Mouse (Mus musculus) cerebellum, postnatal 4 days (tissue): Measurements from ENCODE around the gene Gm47996.
"Not testable (repeated sequence)": the region's sequence is repeated elsewhere in the genome, so short reads cannot be mapped to it uniquely, and the experiment has no call there.

ENCODE experiments used
- DNase-seq, 2 experiments: peaks; one replicate each; pipeline ENCODE4 v3.0.0; 2022; ENCODE audit warnings: low spot score in 2 of 2, mixed read lengths in 1 of 2

Gm47996 gene

GRCm38 (mm10) chr1:151209824-151210355, at the start of gene Gm47996:
Gm47996 (plus strand) TSS chr1:151210131.
- not testable (repeated sequence) for DNase-seq

- DNase-seq, result no peak
Observed at GRCm38 (mm10) chr1:151166031-151166430, 43.9 kb upstream of the Gm47996 start.

GRCm38 (mm10) chr1:151167297-151168047, 42.5 kb upstream of the Gm47996 start:
- DNase-seq, result peak in 1 of 2 experiments; percentile 5

GRCm38 (mm10) chr1:151168637-151169036, 41.3 kb upstream of the Gm47996 start:
- no peak for DNase-seq

GRCm38 (mm10) chr1:151171572-151172461, 38.1 kb upstream of the Gm47996 start:
- DNase-seq, result no peak

GRCm38 (mm10) chr1:151177030-151177936, 32.6 kb upstream of the Gm47996 start:
- no peak for DNase-seq

- DNase-seq, result no peak
Observed at GRCm38 (mm10) chr1:151177937-151178271, 32.0 kb upstream of the Gm47996 start.

- DNase-seq, result no peak
Observed at GRCm38 (mm10) chr1:151178505-151179083, 31.3 kb upstream of the Gm47996 start.

GRCm38 (mm10) chr1:151180167-151180566, 29.8 kb upstream of the Gm47996 start:
- DNase-seq, result no peak

GRCm38 (mm10) chr1:151182266-151182665, 27.7 kb upstream of the Gm47996 start, which contains the start of gene Gm47985:
Gm47985 (plus strand) TSS chr1:151182537.
- DNase-seq, result not testable (repeated sequence)

- not testable (repeated sequence) for DNase-seq
Observed at GRCm38 (mm10) chr1:151186186-151186585, 23.7 kb upstream of the Gm47996 start.

- DNase-seq, result not testable (repeated sequence)
Observed at GRCm38 (mm10) chr1:151186879-151187424, 23.0 kb upstream of the Gm47996 start.

- DNase-seq, result no peak
Observed at GRCm38 (mm10) chr1:151188469-151188868, 21.5 kb upstream of the Gm47996 start.

GRCm38 (mm10) chr1:151192075-151192474, 17.9 kb upstream of the Gm47996 start, which contains the start of gene Gm8947:
Gm8947 (plus strand) TSS chr1:151192376.
- DNase-seq, result not testable (repeated sequence)

- not testable (repeated sequence) for DNase-seq
Observed at GRCm38 (mm10) chr1:151192739-151193138, 17.2 kb upstream of the Gm47996 start.

- not testable (repeated sequence) for DNase-seq
Observed at GRCm38 (mm10) chr1:151195986-151196385, 13.9 kb upstream of the Gm47996 start.

- not testable (repeated sequence) for DNase-seq
Observed at GRCm38 (mm10) chr1:151196690-151197089, 13.2 kb upstream of the Gm47996 start.

GRCm38 (mm10) chr1:151198120-151198519, 11.8 kb upstream of the Gm47996 start, which contains the start of gene Gm47995:
Gm47995 (plus strand) TSS chr1:151198448.
- DNase-seq, result not testable (repeated sequence)

- not testable (repeated sequence) for DNase-seq
Observed at GRCm38 (mm10) chr1:151200620-151201019, 9.3 kb upstream of the Gm47996 start.

GRCm38 (mm10) chr1:151202771-151203170, 7.2 kb upstream of the Gm47996 start:
- not testable (repeated sequence) for DNase-seq
